Mouse (Mus musculus) forebrain, embryonic 14.5 days (tissue): Measurements from ENCODE around the gene Ripor1. TPM values are rescaled to one million over a fixed set of nuclear protein-coding genes. Genes with fewer than 3 reads are reported as not detected.
A peak's percentile ranks its signal among the peaks of the same experiment; 100 is the strongest.
"Not testable (repeated sequence)": the region's sequence is repeated elsewhere in the genome, so short reads cannot be mapped to it uniquely, and the experiment has no call there.

ENCODE experiments used
- ATAC-seq: fragments of 200-750 bp; cut with Nextera tagmentation; 2 replicates; pipeline ENCODE4 v1.8.0; 2017; ENCODE audit warnings: mild to moderate bottlenecking, moderate library complexity
- DNase-seq: peaks from one replicate; pipeline ENCODE4 v3.0.0-alpha.2; 2015; ENCODE audit warnings: low spot score
- H3K27ac ChIP-seq: fragments of 300-500 bp; sonication (generic); 2 replicates; pipeline ENCODE4 v1.5.1; 2014; ENCODE audit warnings: low read depth, mild to moderate bottlenecking, control low read depth, low read length, moderate library complexity
- H3K27me3 ChIP-seq: fragments of 300-500 bp; sonication (generic); replicated peaks from 2 replicates; pipeline ENCODE4 v1.6.1; 2014; ENCODE audit warnings: low read length, control low read depth, mixed read lengths; ENCODE audit not compliant: control insufficient read depth, insufficient read depth
- H3K36me3 ChIP-seq: fragments of 300-500 bp; sonication (generic); 2 replicates; pipeline ENCODE4 v1.6.1; 2014; ENCODE audit warnings: low read length, control low read depth; ENCODE audit not compliant: control insufficient read depth, insufficient read depth
- H3K4me1 ChIP-seq: fragments of 300-500 bp; sonication (generic); 2 replicates; pipeline ENCODE4 v1.6.1; 2014; ENCODE audit warnings: antibody characterized with exemption, low read length, control low read depth; ENCODE audit not compliant: control insufficient read depth, insufficient read depth
- H3K4me2 ChIP-seq: fragments of 300-500 bp; sonication (generic); 2 replicates; pipeline ENCODE4 v1.6.1; 2014; ENCODE audit warnings: mild to moderate bottlenecking, control low read depth, low read length
- H3K4me3 ChIP-seq: fragments of 300-500 bp; sonication (generic); 2 replicates; pipeline ENCODE4 v1.5.1; 2014; ENCODE audit warnings: low read depth, low read length, control low read depth
- H3K9ac ChIP-seq: fragments of 300-500 bp; sonication (generic); 2 replicates; pipeline ENCODE4 v1.6.1; 2014; ENCODE audit warnings: mild to moderate bottlenecking, low read length, control low read depth, moderate library complexity
- H3K9me3 ChIP-seq: fragments of 300-500 bp; sonication (generic); replicated peaks from 2 replicates; pipeline ENCODE4 v1.6.1; 2016; ENCODE audit warnings: low read length, control low read depth, mixed read lengths; ENCODE audit not compliant: control insufficient read depth
- WGBS: fragments of 180-500 bp; shearing (Covaris S2); extraction: QIAGEN DNeasy Blood & Tissue Kit; methylation state at CpG from one replicate; pipeline ENCODE4 v1.1.7; 2014; 5-methylcytosine and 5-hydroxymethylcytosine counted together
- polyA plus RNA-seq: library from polyadenylated mRNA; unstranded; fragments of >200 nt; fragmentation: Nextera tagmentation; extraction: Ambion mirVana; gene quantifications from 2 replicates; pipeline ENCODE4 v1.2.1, GENCODE M21; 2014

The Ripor1 gene
- polyA plus RNA-seq: 14.9 and 21.7 TPM in 2 replicates

- DNase-seq: peak; percentile 80
- peak; percentile 88 for ATAC-seq
- peak within 1 kb of the TSS; percentile 89 for H3K9ac ChIP-seq
- no peaks in the 10 kb centered on the region for H3K36me3 ChIP-seq
- H3K4me1 ChIP-seq: peaks cover 12% of the 10 kb centered on the region
- peak within 1 kb of the TSS; percentile 78 for H3K4me3 ChIP-seq
- WGBS: under 1% methylated on average over 39 of the region's 42 CpGs
- H3K27ac ChIP-seq: peak within 1 kb of the TSS; percentile 88
- peak within 1 kb of the TSS; percentile 86 for H3K4me2 ChIP-seq
- no peaks in the 10 kb centered on the region for H3K9me3 ChIP-seq
- H3K27me3 ChIP-seq: no peaks in the 10 kb centered on the region; the same call in 1 of the 2 replicates
These were observed at the start of gene Ripor1 for GRCm38 (mm10) chr8:105604804-105605381. TSS of gene Ripor1 (plus strand) at chr8:105605255.

GRCm38 (mm10) chr8:105562863-105563262 is 42.2 kb upstream of the Ripor1 start:
- ATAC-seq: no peak
- 87% methylated on average over 3 of the region's 3 CpGs for WGBS

GRCm38 (mm10) chr8:105563871-105564270 is 41.2 kb upstream of the Ripor1 start:
- H3K4me2 ChIP-seq: no peak overlapping the region
- ATAC-seq (no peak), DNase-seq (no peak)
- WGBS: 96% methylated on average over 1 of the region's 1 CpGs
- H3K27ac ChIP-seq: no peak overlapping the region
- H3K4me1 ChIP-seq: peaks cover 21% of the 10 kb centered on the region
- peaks cover 10% of the 10 kb centered on the region; the same call in 1 of the 2 replicates for H3K36me3 ChIP-seq
- no peak overlapping the region for H3K9ac ChIP-seq
- H3K9me3 ChIP-seq: no peaks in the 10 kb centered on the region
- H3K27me3 ChIP-seq: no peaks in the 10 kb centered on the region
- H3K4me3 ChIP-seq: no peak overlapping the region

More at GRCm38 (mm10) chr8:105562863-105563262, 42.2 kb upstream of the Ripor1 start:
- H3K4me3 ChIP-seq: no peak overlapping the region
- no peak overlapping the region for H3K9ac ChIP-seq
- DNase-seq: no peak
- H3K4me1 ChIP-seq: peaks cover 21% of the 10 kb centered on the region
- no peak overlapping the region for H3K27ac ChIP-seq
- no peaks in the 10 kb centered on the region for H3K9me3 ChIP-seq
- peaks cover 10% of the 10 kb centered on the region; the same call in 1 of the 2 replicates for H3K36me3 ChIP-seq
- H3K4me2 ChIP-seq: no peak overlapping the region
- no peaks in the 10 kb centered on the region for H3K27me3 ChIP-seq

- not testable (repeated sequence) for H3K27ac ChIP-seq, H3K27me3 ChIP-seq, DNase-seq, H3K36me3 ChIP-seq, ATAC-seq, H3K9me3 ChIP-seq
- Histone ChIP-seq H3K4me2 (peak overlapping the region; percentile 75), H3K4me3 (peak overlapping the region; percentile 93), H3K9ac (peak overlapping the region; percentile 88), H3K4me1 (peaks cover 21% of the 10 kb centered on the region)
- 82% methylated on average over 9 of the region's 9 CpGs for WGBS
These were observed 40.4 kb upstream of the Ripor1 start for GRCm38 (mm10) chr8:105564573-105565229.

GRCm38 (mm10) chr8:105565401-105565881 is 39.6 kb upstream of the Ripor1 start:
- H3K4me2 ChIP-seq: peak overlapping the region; percentile 75
- no peaks in the 10 kb centered on the region for H3K27me3 ChIP-seq
- H3K36me3 ChIP-seq: 0 out of 2 replicates have a peak, but pooled peaks cover 6% of the 10 kb centered on the region
- WGBS: under 1% methylated on average over 31 of the region's 31 CpGs
- peak overlapping the region; percentile 84 for H3K27ac ChIP-seq
- peak; percentile 14 for DNase-seq
- peak overlapping the region; percentile 93 for H3K4me3 ChIP-seq
- H3K4me1 ChIP-seq: peaks cover 21% of the 10 kb centered on the region
- peak; percentile 75 for ATAC-seq
- no peaks in the 10 kb centered on the region for H3K9me3 ChIP-seq
- H3K9ac ChIP-seq: peak overlapping the region; percentile 88

GRCm38 (mm10) chr8:105565952-105566702 is 38.9 kb upstream of the Ripor1 start, which contains the start of gene Atp6v0d1:
TSS of gene Atp6v0d1 (minus strand) at chr8:105566047.
- ATAC-seq: peak; percentile 99
- peaks cover 21% of the 10 kb centered on the region for H3K4me1 ChIP-seq
- H3K9ac ChIP-seq: peak within 1 kb of the TSS; percentile 88
- H3K9me3 ChIP-seq: no peaks in the 10 kb centered on the region
- H3K27me3 ChIP-seq: no peaks in the 10 kb centered on the region
- peak within 1 kb of the TSS; percentile 93 for H3K4me3 ChIP-seq
- peak; percentile 100 for DNase-seq
- 0 out of 2 replicates have a peak, but pooled peaks cover 6% of the 10 kb centered on the region for H3K36me3 ChIP-seq
- peak within 1 kb of the TSS; percentile 75 for H3K4me2 ChIP-seq
- 4% methylated on average over 53 of the region's 53 CpGs for WGBS
- H3K27ac ChIP-seq: peak within 1 kb of the TSS; percentile 84

- Histone ChIP-seq H3K27me3 (no peaks in the 10 kb centered on the region), H3K9ac (peak overlapping the region; percentile 68), H3K36me3 (0 out of 2 replicates have a peak, but pooled peaks cover 6% of the 10 kb centered on the region), H3K4me1 (peaks cover 21% of the 10 kb centered on the region), H3K9me3 (no peaks in the 10 kb centered on the region), H3K27ac (no peak overlapping the region), H3K4me3 (peak overlapping the region; percentile 93), H3K4me2 (peak overlapping the region; percentile 75)
- WGBS: 39% methylated on average over 27 of the region's 27 CpGs
- DNase-seq (peak; percentile 23), ATAC-seq (0 out of 2 replicates have a peak, but pooled peaks have one; percentile 2)
These were observed 38.1 kb upstream of the Ripor1 start for GRCm38 (mm10) chr8:105566703-105567595.

GRCm38 (mm10) chr8:105571810-105572209 is 33.2 kb upstream of the Ripor1 start:
- Histone ChIP-seq H3K4me1 (peaks cover 6% of the 10 kb centered on the region), H3K9ac (no peak overlapping the region), H3K9me3 (no peaks in the 10 kb centered on the region), H3K36me3 (no peaks in the 10 kb centered on the region), H3K27ac (no peak overlapping the region), H3K4me2 (no peak overlapping the region), H3K27me3 (no peaks in the 10 kb centered on the region), H3K4me3 (no peak overlapping the region)
- DNase-seq (no peak), ATAC-seq (no peak)
- 95% methylated on average over 9 of the region's 9 CpGs for WGBS
